Mouse (Mus musculus): ENCODE measurements around the gene Rap1gds1.

The Rap1gds1 gene

GRCm38 (mm10) chr3:139074484-139075211 is at the start of gene Rap1gds1:
Gene Rap1gds1 (minus strand): TSS chr3:139075201.
- DNase-seq, result peak; percentile 63 to 68

- DNase-seq, result no peak
Measured at GRCm38 (mm10) chr3:139118446-139118845, 43.4 kb upstream of the Rap1gds1 start.

GRCm38 (mm10) chr3:139116733-139117337 is 41.8 kb upstream of the Rap1gds1 start:
- DNase-seq, result no peak

- DNase-seq, result no peak
Measured at GRCm38 (mm10) chr3:139112335-139112973, 37.5 kb upstream of the Rap1gds1 start.

- no peak for DNase-seq
Measured at GRCm38 (mm10) chr3:139111877-139112276, 36.9 kb upstream of the Rap1gds1 start.

- DNase-seq, result no peak
Measured at GRCm38 (mm10) chr3:139108176-139108575, 33.2 kb upstream of the Rap1gds1 start.

GRCm38 (mm10) chr3:139103914-139104313 is 28.9 kb upstream of the Rap1gds1 start:
- no peak for DNase-seq

GRCm38 (mm10) chr3:139103346-139103745 is 28.3 kb upstream of the Rap1gds1 start:
- DNase-seq, result no peak

- DNase-seq, result no peak
Measured at GRCm38 (mm10) chr3:139101941-139102340, 26.9 kb upstream of the Rap1gds1 start.

GRCm38 (mm10) chr3:139099284-139099683 is 24.3 kb upstream of the Rap1gds1 start:
- no peak for DNase-seq

- no peak for DNase-seq
Measured at GRCm38 (mm10) chr3:139095894-139096293, 20.9 kb upstream of the Rap1gds1 start.

GRCm38 (mm10) chr3:139088526-139088925 is 13.5 kb upstream of the Rap1gds1 start:
- no peak for DNase-seq

GRCm38 (mm10) chr3:139083778-139084539 is 9.0 kb upstream of the Rap1gds1 start:
- DNase-seq, result no peak

- no peak for DNase-seq
Measured at GRCm38 (mm10) chr3:139079831-139080230, 4.8 kb upstream of the Rap1gds1 start.

- no peak for DNase-seq
Measured at GRCm38 (mm10) chr3:139078010-139078409, 3.0 kb upstream of the Rap1gds1 start.

- no peak for DNase-seq
Measured at GRCm38 (mm10) chr3:139076059-139076455, 1.1 kb upstream of the Rap1gds1 start.

GRCm38 (mm10) chr3:139075333-139076058 is 495 bp upstream of the Rap1gds1 start:
- DNase-seq, result peak; percentile 88 to 93

GRCm38 (mm10) chr3:139073801-139074483 is 1.1 kb downstream of the Rap1gds1 start:
- DNase-seq, result no peak

- DNase-seq, result no peak
Measured at GRCm38 (mm10) chr3:139069539-139069938, 5.5 kb downstream of the Rap1gds1 start.

GRCm38 (mm10) chr3:139064076-139064475 is 10.9 kb downstream of the Rap1gds1 start:
- DNase-seq, result no peak

- no peak for DNase-seq
Measured at GRCm38 (mm10) chr3:139062088-139062487, 12.9 kb downstream of the Rap1gds1 start.

Measured in spleen, adult 18-20 months (tissue).